Mouse (Mus musculus): ENCODE results near the gene Klhl35. TPM values are rescaled to one million over a fixed set of nuclear protein-coding genes. Genes with fewer than 3 reads are reported as not detected.

Gene Klhl35
- total and polyA plus RNA-seq, 3 experiments = 0.04 TPM; not detected in 2

DNA sequence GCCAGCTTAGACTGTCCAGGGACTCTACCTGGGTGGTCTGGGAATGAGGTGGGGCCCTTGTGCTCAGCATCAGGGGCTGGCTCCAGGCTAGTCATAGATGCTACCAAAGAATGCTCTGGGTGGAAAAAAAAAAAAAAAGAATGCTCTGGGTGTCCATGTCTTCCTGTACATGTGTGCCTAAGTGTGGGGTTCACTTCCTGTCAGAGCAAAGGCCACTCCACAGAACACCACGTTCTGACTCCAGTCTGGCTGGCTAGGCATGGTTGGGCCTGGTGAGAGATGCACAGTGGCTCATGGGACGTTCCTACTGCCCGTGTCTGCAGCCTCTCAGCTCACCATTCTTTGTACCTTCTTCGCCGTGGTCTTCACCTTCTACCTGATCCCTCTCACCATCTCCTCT, 17.2 kb upstream of the Klhl35 start:
- no peak for DNase-seq (ENCODE audit: low read depth, low spot score)
- H3K27me3 ChIP-seq (ENCODE audit: control insufficient read depth in 1 of 2, insufficient read depth in 2 of 2, low read length in 2 of 2) = no peaks in the 10 kb centered on the region

DNA sequence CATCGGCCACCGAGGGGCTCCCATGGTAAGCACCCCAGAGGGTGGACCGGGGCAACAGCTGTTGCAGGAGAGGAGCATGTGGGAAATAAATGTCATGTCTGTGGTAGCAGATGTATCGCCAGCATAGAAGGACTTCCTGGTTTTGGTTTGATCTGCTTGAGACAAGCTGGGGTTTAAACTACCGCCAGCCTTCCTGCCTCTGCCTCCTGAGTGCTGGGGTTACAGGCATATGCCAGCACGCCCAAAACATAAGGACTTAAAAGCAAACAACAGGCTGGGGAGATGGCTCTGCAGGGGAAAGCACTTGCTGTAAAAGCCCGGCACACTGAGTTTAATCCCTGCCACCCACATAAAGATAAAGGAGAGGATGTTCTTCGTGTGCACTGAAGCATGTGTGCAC, 16.7 kb upstream of the Klhl35 start:
- TF ChIP-seq MXI1 (IDR thresholded peaks at IDR 0.05; ENCODE audit: low read depth, low read length) = no peak
- no peak for TF ChIP-seq POLR2AphosphoS5 (IDR thresholded peaks at IDR 0.05; ENCODE audit: borderline replicate concordance, low read depth, low read length)
- TF ChIP-seq USF1 (IDR thresholded peaks at IDR 0.05; ENCODE audit: low read depth, low read length) = no peak
- no peak for TF ChIP-seq CHD1 (IDR thresholded peaks at IDR 0.05; ENCODE audit: low read depth, low read length)
- no peak for TF ChIP-seq JUND (IDR thresholded peaks at IDR 0.05; ENCODE audit: low read depth, low read length)
- no peak for TF ChIP-seq GATA1 (IDR thresholded peaks at IDR 0.05; ENCODE audit: low read depth, low read length)
- no peak for TF ChIP-seq ELF1 (IDR thresholded peaks at IDR 0.05; ENCODE audit: low read depth, low read length)
- TF ChIP-seq MAFK (IDR thresholded peaks at IDR 0.05; ENCODE audit: borderline replicate concordance, low read depth, low read length) = no peak
- TF ChIP-seq NELFE (IDR thresholded peaks at IDR 0.05; ENCODE audit: low read depth, low read length) = no peak
- no peak for TF ChIP-seq NRF1 (IDR thresholded peaks at IDR 0.05; ENCODE audit: insufficient read depth, low read depth, low read length, poor library complexity, severe bottlenecking)
- no peak for TF ChIP-seq MEF2A (IDR thresholded peaks at IDR 0.05; ENCODE audit: extremely low read depth, insufficient replicate concordance, low read depth, low read length, poor library complexity, severe bottlenecking)
- no peak for TF ChIP-seq RCOR1 (IDR thresholded peaks at IDR 0.05; ENCODE audit: low read depth, low read length)
- TF ChIP-seq HCFC1 (IDR thresholded peaks at IDR 0.05; ENCODE audit: low read depth, low read length) = no peak
- TF ChIP-seq MYB (IDR thresholded peaks at IDR 0.05; ENCODE audit: low read depth, low read length) = no peak
- TF ChIP-seq MAX (IDR thresholded peaks at IDR 0.05; ENCODE audit: low read length) = no peak
- no peak for TF ChIP-seq USF2 (IDR thresholded peaks at IDR 0.05; ENCODE audit: borderline replicate concordance in 1 of 2, insufficient read depth in 1 of 2, low read depth in 1 of 2, low read length in 2 of 2)
- TF ChIP-seq KAT2A (conservative IDR thresholded peaks at IDR 0.05; ENCODE audit: low read depth, low read length) = no peak
- no peak for TF ChIP-seq ZC3H11A (IDR thresholded peaks at IDR 0.05; ENCODE audit: low read depth, low read length)
- no peak for TF ChIP-seq CHD2 (IDR thresholded peaks at IDR 0.05; ENCODE audit: low read length)
- no peak for TF ChIP-seq MAZ (IDR thresholded peaks at IDR 0.05; ENCODE audit: low read depth, low read length)
- H3K36me3 ChIP-seq (ENCODE audit: control insufficient read depth in 1 of 2, insufficient read depth in 2 of 2, low read length in 2 of 2) = no peaks in the 10 kb centered on the region
- H3K4me3 ChIP-seq (ENCODE audit: control insufficient read depth in 1 of 2, insufficient read depth in 1 of 2, low read depth in 2 of 2, low read length in 2 of 2) = no peak overlapping the region
- no peak overlapping the region for H3K27ac ChIP-seq (ENCODE audit: control insufficient read depth, low read depth, low read length)
- H3K79me2 ChIP-seq (ENCODE audit: control insufficient read depth, insufficient read depth, low read length, poor library complexity) = no peaks in the 10 kb centered on the region
- no peak overlapping the region for H3K9ac ChIP-seq (ENCODE audit: control insufficient read depth, low read depth, low read length, poor library complexity, severe bottlenecking)
- peak; percentile 52 for DNase-seq (ENCODE audit: low read depth, low spot score)
- H3K4me1 ChIP-seq (ENCODE audit: control insufficient read depth in 1 of 2, insufficient read depth in 2 of 2, low read length in 2 of 2) = peaks cover 0 to 15% of the 10 kb centered on the region in 2 experiments; a peak in 2 of 4 replicates
- no peaks in the 10 kb centered on the region for H3K9me3 ChIP-seq (replicated peaks; ENCODE audit: insufficient read depth, low read length)
- H3K27me3 ChIP-seq (ENCODE audit: control insufficient read depth in 1 of 2, insufficient read depth in 2 of 2, low read length in 2 of 2) = no peaks in the 10 kb centered on the region

More for the DNA sequence above, 17.2 kb upstream of the Klhl35 start:
- Histone ChIP-seq H3K36me3 (ENCODE audit: control insufficient read depth in 1 of 2, insufficient read depth in 2 of 2, low read length in 2 of 2) (no peaks in the 10 kb centered on the region), H3K4me1 (ENCODE audit: control insufficient read depth in 1 of 2, insufficient read depth in 2 of 2, low read length in 2 of 2) (peaks cover 0 to 15% of the 10 kb centered on the region in 2 experiments; a peak in 2 of 4 replicates), H3K27ac (ENCODE audit: control insufficient read depth, low read depth, low read length) (no peak overlapping the region), H3K9ac (ENCODE audit: control insufficient read depth, low read depth, low read length, poor library complexity, severe bottlenecking) (no peak overlapping the region), H3K4me3 (ENCODE audit: control insufficient read depth in 1 of 2, insufficient read depth in 1 of 2, low read depth in 2 of 2, low read length in 2 of 2) (no peak overlapping the region), H3K9me3 (replicated peaks; ENCODE audit: insufficient read depth, low read length) (no peaks in the 10 kb centered on the region), H3K79me2 (ENCODE audit: control insufficient read depth, insufficient read depth, low read length, poor library complexity) (no peaks in the 10 kb centered on the region)
- no peak for TF ChIP-seq UBTF (IDR thresholded peaks at IDR 0.05; ENCODE audit: borderline replicate concordance, insufficient read depth, low read depth, low read length)
- no peak for TF ChIP-seq TCF12 (IDR thresholded peaks at IDR 0.05; ENCODE audit: low read depth, low read length)
- no peak for TF ChIP-seq MYC (IDR thresholded peaks at IDR 0.05; ENCODE audit: low read depth, low read length)
- no peak for TF ChIP-seq EP300 (IDR thresholded peaks at IDR 0.05; ENCODE audit: low read depth in 1 of 2, low read length in 2 of 2)
- no peak for TF ChIP-seq ELF1 (IDR thresholded peaks at IDR 0.05; ENCODE audit: low read depth, low read length)
- TF ChIP-seq POLR2A (IDR thresholded peaks at IDR 0.05; ENCODE audit: control insufficient read depth in 1 of 2, insufficient read depth in 1 of 2, low read depth in 1 of 2, low read length in 2 of 2, poor library complexity in 1 of 2) = no peak
- TF ChIP-seq RCOR1 (IDR thresholded peaks at IDR 0.05; ENCODE audit: low read depth, low read length) = no peak
- no peak for TF ChIP-seq MXI1 (IDR thresholded peaks at IDR 0.05; ENCODE audit: low read depth, low read length)
- no peak for TF ChIP-seq ZMIZ1 (IDR thresholded peaks at IDR 0.05; ENCODE audit: low read depth, low read length)
- TF ChIP-seq CHD1 (IDR thresholded peaks at IDR 0.05; ENCODE audit: low read depth, low read length) = no peak
